Mouse (Mus musculus) ES-E14 (cell line): ENCODE results near the gene Fbn1.

Experiments used
- CHD2 ChIP-seq: IDR thresholded peaks from 2 replicates; pipeline ENCODE4 v1.6.1; 2014; ENCODE audit warnings: mild to moderate bottlenecking, low read depth, low read length, inconsistent platforms
- HCFC1 ChIP-seq: IDR thresholded peaks from 2 replicates; pipeline ENCODE4 v1.6.1; 2012; ENCODE audit warnings: low read length, inconsistent platforms, borderline replicate concordance; ENCODE audit not compliant: insufficient read depth
- MAFK ChIP-seq: IDR thresholded peaks from 2 replicates; pipeline ENCODE4 v1.6.1; 2014; ENCODE audit warnings: mild to moderate bottlenecking, low read depth, low read length, inconsistent platforms; ENCODE audit not compliant: insufficient read depth
- ZC3H11A ChIP-seq: IDR thresholded peaks from 2 replicates; pipeline ENCODE4 v1.6.1; 2012; ENCODE audit warnings: low read depth, mild to moderate bottlenecking, inconsistent platforms, low read length, borderline replicate concordance
- ZNF384 ChIP-seq: IDR thresholded peaks from 2 replicates; pipeline ENCODE4 v1.6.1; 2012; ENCODE audit warnings: low read depth, low read length, inconsistent platforms

GRCm38 (mm10) chr2:125263056-125263455, 244.7 kb downstream of the Fbn1 start:
- TF ChIP-seq MAFK (no peak), ZC3H11A (no peak), CHD2 (no peak), ZNF384 (peak; percentile 85), HCFC1 (no peak)
